Mouse (Mus musculus) lung, postnatal 10 days (tissue): ENCODE measurements around the gene Cntrl.

ENCODE experiments used
- DNase-seq: peaks from one replicate; pipeline ENCODE4 v3.0.0; 2021

Cntrl gene

DNA sequence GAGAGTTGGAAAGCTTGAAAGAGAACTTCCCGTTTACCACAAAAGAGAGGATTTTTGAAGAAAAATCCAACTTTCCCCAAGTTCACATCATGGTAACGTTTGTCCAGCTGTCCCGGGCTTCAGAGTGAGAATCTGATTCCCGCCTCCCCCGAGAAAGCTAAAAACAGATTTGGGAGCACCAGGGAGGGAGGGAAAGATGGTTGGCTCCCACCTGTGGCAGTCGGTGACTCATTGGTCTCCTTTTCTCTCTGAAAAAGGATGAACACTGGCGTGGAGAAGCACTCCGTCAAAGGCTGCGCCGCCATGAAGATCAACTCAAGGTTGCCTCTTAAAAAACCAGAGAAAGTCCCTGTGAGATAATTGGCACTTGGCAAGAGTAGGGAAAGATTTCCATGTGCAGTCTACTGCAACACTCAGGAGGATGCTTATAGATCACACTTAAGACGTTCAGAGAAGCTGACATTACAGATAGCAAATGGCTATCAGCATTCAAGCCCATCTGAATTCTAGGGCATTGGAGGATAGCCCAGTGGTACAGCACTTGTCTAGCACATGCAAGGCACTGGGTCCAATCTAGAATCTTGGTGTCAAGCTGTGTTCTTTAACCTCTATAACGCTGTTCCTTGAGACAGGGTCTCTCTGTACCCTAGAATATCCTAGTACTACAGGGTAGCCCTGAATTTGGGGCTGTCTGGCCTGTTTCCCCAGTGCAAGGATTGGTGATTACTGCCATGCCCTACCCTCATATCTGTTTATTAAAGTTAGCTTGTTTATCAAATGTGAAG lies 66.2 kb downstream of the Cntrl start:
- no peak for DNase-seq

DNA sequence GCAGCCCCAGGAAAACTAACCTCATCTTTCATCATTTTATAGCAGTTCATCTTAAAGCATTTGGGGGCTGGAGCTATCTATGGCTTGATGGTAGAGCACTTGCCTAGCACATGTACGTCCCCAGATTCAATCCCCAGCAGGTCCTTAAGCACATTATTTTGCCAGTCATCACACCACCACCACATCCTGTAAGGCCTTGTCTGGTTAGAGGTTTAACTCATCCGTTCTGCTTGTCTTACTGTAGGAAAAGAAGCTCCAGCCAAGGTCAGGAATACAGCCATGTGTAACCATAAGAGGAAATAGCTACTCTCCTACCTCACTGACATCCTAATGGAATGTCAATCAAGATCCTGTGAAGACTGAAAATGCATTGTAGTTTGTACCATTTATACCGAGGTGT lies 68.9 kb downstream of the Cntrl start:
- no peak for DNase-seq

DNA sequence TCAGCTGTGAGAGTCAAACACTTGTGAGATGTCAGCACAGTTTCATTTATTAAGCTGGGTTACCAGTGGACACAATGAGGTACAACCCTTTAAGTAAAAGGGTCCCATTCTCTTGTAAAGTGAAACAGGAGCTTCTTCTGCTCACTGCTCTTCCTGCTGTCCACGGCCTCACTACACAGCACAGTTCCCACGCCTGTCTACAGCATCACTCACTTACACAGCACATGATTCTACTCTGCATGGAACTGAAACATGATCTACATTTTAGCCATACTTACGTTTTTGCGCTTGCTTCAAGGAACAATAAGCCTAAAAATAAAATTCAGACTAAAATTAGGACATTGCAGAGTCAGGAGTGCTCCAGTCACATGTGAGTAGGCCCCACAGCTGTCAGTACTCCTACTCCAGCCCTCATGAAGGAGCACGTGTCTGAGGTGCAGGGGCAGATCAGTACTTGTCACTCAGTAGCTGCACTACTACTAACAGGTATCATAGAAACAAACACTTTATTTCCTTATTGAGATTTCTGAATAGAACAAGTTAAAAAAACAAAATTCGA lies 73.9 kb downstream of the Cntrl start:
- DNase-seq, result no peak

GRCm38 (mm10) chr2:35188929-35189328 lies 79.6 kb downstream of the Cntrl start:
- DNase-seq, result no peak

DNA sequence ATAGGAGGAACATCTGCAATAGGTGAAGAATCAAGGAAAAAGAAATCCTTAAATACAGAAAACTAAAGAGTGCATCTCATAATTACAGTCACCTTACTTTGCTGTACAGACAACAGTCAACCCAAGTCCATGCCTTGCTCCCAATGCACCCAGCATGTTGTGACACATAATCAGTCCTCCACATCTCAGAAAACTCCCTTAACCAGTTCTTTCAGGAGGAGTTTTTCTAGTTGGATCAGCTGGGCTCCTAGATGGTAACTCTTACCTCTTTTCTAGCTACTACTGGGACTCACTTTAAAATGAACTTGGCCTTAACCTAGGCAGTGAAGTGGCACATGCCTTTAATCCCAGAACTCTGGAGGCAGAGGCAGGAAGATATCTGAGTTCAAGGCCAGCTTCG lies 84.7 kb downstream of the Cntrl start:
- DNase-seq, result no peak

DNA sequence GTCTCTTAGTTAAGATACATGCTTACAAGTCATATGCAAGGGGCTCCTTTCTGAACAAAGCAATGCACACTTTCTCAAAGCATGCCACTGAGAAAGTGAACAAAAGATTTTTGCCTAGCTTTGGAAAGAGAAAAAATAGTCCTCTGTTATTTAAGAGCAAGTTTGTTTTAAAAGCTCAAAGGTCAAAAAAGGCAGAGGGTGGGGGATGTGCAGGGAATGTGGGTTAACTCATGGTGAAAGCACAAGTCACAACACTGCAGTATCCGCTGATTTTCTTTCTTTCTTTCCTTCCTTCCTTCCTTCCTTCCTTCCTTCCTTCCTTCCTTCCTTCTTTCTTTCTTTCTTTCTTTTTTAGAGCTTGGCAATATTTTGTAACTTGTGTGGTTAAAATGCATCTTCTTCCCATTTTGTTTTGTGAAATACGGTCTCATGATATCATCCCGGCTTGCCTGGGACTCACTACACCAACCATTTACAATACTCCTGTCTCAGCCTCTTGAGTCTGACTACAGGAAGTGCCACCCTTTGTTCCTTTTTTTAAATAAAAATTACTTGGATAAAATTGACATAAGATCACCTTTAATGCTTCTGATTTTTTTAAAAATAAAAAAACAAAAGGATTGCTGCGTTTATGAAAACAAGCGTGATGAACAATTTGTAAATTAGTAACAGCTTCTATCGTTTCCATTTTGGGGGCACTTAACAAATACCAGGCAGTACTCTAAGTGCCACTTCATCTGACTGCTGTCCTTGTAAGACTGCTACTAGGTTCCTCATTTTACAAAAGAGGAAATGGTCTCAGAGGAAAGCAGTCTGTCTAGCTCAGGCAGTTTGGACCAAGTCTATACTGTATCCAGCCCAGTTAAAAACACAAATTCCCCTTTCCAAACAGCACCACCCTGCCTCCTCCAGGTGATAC lies 86.6 kb downstream of the Cntrl start:
- no peak for DNase-seq

GRCm38 (mm10) chr2:35199541-35199940 lies 90.2 kb downstream of the Cntrl start:
- no peak for DNase-seq

GRCm38 (mm10) chr2:35199971-35200897 lies 90.9 kb downstream of the Cntrl start:
- peak; percentile 52 for DNase-seq

DNA sequence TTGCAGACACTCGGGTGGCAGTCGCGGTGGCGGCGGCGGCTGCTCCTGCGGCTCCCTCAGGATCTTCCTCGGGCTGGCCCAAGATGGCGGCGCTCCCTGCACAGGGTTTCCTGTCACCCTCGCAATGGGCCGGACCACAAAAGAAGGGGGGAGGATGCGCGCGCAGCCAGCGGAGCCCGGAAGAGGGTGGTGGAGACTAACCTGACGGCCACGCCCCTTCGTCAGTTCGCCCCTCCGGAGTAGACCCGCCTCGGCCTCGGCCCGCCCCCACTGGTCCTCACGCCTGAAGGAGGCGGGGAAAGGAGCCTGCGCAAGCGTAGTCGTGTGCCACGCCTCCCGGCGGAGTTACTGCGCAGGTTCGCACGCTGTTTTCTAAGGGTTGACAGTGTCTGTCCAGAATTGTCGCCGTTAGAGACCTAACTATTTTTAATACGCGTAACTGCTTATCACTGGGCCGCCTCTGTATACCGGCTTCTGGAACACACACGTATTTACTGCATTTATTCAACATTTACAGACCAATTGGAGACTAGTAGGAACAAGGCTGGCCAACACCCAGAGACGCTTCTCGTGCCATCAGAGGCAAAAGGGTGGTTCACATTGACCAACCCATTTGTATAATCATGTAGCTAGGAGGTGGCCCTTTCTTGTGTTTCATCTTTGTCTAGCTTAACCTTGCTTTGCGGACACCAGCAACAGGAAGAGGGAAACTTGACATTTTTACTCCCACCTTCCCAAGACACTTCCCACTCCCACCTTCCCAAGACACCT lies 91.8 kb downstream of the Cntrl start, which contains the start of gene Rab14:
Gene Rab14, minus strand, starts transcription at position 223 of the 771 bp plus-strand sequence.
- DNase-seq, result peak; percentile 100

GRCm38 (mm10) chr2:35203729-35204128 lies 94.4 kb downstream of the Cntrl start:
- no peak for DNase-seq

- no peak for DNase-seq
Observed at GRCm38 (mm10) chr2:35206761-35207160, 97.5 kb downstream of the Cntrl start.

DNA sequence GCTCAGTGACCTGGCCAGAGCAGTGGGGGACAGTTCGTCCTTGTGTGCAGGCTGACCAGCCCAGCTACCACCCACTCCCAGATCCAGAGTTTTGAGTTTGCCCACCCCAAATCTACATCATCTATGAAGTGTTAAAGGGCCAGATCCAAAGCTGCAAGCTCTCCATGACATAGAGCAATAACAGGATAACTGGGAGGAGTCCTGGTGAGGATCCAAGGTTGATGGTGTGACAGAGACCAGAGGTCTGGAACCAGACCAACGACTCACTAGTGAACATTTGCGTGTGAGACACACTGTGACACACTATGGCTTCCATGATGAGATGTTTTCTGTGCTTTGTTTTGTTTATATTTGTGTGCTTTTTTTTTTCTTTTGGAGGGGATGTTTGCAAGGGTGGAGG lies 98.8 kb downstream of the Cntrl start:
- DNase-seq, result peak; percentile 49

DNA sequence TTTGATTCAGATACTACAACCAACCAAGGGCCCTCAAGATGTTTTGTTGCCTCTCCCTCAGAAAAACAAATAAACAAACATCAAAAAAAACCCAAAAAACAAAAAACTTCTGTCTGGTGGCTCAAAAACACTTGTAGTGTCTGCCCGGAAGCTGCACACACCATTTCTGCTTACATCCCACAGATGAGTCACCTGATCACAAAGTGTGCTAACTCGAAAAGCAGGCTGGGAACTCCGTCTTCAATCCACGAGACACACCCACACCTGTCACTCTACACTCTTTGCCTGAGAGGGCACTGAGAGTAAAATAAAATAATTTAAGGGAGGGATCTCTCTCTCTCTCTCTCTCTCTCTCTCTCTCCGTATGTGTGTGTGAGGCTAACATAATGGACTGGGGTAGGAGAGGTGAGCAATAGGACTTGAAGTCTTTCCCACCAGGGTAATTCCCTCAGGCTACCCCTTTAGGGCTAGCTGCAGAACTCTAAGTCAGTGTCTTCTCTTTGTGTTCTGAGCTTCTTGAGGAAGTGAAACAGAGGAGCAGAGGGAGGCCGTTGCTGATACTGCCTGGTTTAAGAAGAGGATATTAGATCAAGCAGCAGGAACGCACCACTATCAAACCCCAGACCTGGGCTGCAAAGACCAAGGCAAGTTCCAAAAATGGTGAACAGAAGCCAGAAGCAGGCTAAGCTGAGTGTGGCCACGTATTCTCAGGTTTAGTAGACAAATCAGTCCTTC lies 99.8 kb downstream of the Cntrl start:
- no peak for DNase-seq

DNA sequence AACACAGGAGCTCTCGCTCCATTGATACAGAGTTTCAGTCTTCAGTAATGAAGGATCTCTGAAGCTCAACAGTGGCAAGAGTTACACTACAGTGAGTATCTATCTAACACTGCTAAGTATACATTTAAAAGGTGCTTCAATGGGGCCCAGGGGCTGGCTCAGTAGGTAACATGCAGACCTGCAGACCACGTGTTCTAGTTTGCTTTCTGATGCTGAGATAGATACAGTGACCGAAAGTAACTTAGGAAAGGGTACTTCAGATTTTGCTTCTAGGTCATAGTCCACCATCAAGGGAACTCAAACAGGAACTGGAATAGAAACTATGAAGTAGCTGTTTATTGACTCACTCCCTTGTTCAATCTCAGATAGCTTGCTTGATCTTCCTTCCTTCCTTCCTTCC lies 102.4 kb downstream of the Cntrl start:
- DNase-seq, result no peak

GRCm38 (mm10) chr2:35213345-35213910 lies 104.1 kb downstream of the Cntrl start:
- no peak for DNase-seq

GRCm38 (mm10) chr2:35214881-35215358 lies 105.6 kb downstream of the Cntrl start:
- DNase-seq, result peak; percentile 90

- DNase-seq, result no peak
Observed at GRCm38 (mm10) chr2:35215363-35215762, 106.1 kb downstream of the Cntrl start.

GRCm38 (mm10) chr2:35216701-35217100 lies 107.4 kb downstream of the Cntrl start:
- no peak for DNase-seq

DNA sequence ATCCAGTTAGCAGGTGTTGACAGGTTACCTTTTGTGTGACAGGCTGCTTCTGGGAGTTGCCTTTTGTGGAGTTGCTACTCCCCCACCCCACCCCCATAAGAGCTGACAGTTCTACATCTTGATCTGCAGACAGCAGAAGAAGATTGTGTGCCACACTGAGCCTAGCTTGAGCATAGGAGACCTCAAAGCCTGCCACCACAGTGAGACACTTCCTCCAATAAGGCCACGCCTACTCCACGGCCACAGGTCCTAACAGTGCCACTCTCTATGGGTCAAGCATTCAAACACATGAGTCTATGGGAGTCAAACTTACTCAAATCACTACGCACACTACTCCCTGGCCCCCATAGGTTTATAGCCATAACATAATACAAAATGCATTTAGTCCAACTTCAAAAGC lies 109.4 kb downstream of the Cntrl start:
- no peak for DNase-seq

DNA sequence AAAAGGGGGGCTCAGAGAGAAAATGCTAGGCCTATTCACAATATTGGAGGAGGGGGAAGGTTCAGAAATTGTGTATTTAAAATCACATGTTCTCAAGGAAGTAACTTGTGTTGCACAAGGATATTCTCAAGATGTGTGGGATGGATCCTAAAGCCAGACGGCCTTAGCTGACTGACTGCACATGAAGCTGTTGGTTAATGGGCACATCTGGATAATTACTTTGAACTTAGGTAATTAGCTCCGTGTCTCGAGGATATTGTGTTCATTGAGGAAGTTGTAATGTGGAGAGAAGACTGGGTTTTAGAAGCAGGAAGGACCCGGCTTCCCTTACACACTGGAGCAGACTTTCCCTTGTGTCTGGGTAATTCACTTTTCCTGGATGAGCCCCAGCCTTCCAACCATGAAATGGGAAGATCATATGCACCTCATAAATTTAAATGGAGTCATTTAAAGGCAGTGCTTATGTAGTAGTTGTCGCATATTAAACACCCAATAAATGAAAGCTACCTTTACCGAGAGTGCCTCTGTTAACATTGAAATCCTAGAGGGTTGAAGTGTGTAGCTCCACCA lies 113.6 kb downstream of the Cntrl start:
- no peak for DNase-seq
